Mouse (Mus musculus): ENCODE measurements around the gene Eif4e2.

DNA sequence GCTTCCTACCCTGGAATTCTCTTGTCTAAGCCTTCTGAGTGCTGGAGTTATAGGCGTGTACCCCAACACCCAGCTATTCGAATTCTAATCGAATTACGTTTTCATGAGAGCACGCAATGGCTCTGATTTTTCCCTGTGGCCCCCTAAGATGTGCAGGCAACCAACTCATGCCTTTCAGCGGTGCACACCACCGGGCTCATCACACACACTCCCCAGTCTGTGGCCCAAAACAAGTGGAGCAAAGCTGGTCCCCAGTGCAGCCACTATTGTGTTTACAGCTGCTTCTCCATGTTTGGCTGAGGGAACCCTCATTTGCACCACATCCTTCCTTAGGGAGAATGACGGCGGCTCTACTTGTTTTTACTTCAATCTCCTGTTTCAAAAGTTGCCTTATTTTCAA lies 49.5 kb downstream of the Eif4e2 start:
- TF ChIP-seq CTCF (IDR thresholded peaks at IDR 0.05; ENCODE audit: low read depth) (no peak), EP300 (optimal IDR thresholded peaks at IDR 0.05) (no peak)

Data from stomach, postnatal 0 days (tissue).